Mouse (Mus musculus) thymus, postnatal 10 days (tissue): ENCODE measurements around the gene Cd22.
"Not testable (repeated sequence)": the region's sequence is repeated elsewhere in the genome, so short reads cannot be mapped to it uniquely, and the experiment has no call there.

Source experiments
- DNase-seq, 2 experiments: peaks; one replicate each; pipeline ENCODE4 v3.0.0; 2021; ENCODE audit warnings: low spot score in 2 of 2

The Cd22 gene

DNA sequence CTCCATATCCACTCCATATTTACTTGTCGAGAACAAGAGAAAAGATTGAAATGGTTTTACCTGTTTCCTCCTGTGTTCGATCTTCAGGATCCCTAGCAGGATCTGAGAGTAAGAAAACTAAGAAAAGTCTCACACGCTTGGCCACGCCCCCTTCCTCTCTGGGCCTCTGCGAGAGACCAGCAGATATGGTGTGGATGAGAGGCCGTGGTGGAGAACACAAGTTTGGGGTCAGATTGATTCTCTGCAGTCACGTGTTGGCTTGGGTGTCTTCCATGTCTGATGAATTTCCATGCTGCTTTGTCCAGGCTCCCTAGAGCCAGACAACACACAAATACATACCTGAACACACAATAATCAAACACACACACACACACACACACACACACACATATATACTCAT, at the start of gene Cd22:
TSS of gene Cd22 (minus strand) at position 167 of the 400 bp plus-strand sequence.
- no peak for DNase-seq

DNA sequence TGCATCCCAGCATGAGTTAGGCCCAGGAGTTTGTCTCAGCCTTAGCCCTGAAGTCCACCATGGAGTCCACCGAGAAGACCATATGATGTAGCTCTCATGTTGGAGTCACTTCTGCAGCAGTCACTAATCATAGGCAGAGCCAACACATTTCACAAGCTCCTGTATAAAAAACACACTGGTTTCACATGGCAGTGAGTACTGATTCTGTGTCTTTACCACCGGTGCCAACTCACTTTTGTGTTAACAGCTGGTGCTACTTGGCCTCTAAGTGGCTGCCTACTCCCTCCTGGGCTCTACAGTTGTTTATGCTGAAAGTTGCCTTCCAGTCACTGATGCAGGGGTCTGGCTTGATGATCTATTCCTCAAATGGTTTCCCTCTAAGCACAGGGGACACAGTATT, 44.4 kb upstream of the Cd22 start, which contains the start of gene Hamp2:
TSS of gene Hamp2 (minus strand) at position 101 of the 400 bp plus-strand sequence.
- DNase-seq, result not testable (repeated sequence)

GRCm38 (mm10) chr7:30924071-30924470, 43.9 kb upstream of the Cd22 start:
- no peak for DNase-seq

GRCm38 (mm10) chr7:30922490-30922889, 42.3 kb upstream of the Cd22 start:
- not testable (repeated sequence) for DNase-seq

GRCm38 (mm10) chr7:30920217-30920616, 40.1 kb upstream of the Cd22 start:
- DNase-seq, result no peak

GRCm38 (mm10) chr7:30917219-30917618, 37.1 kb upstream of the Cd22 start:
- no peak for DNase-seq

- DNase-seq, result no peak
Measured at GRCm38 (mm10) chr7:30916713-30917112, 36.6 kb upstream of the Cd22 start.

DNA sequence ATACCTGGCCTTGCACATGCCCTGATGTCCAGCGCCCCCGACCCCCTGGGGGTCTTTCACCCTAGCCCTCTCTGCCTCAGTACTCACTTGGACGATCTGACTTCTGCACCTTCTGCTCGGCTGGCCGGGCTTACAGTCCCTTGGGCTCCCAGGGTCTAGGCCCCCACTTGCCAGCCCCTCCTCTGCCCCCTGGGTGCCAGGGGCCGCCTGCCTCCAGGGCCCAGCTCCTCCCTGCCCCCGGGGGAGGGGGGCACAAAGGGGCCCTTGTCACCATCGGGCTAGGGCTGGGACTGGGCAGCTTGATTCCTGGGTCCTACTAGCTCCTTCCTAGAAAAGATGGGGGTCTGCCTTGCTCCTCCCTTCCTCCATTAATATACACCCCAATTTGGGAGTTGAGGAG, 34.6 kb upstream of the Cd22 start, which contains the start of gene Mag:
TSS of gene Mag (minus strand) at position 142 of the 400 bp plus-strand sequence.
- no peak for DNase-seq

GRCm38 (mm10) chr7:30909773-30910172, 29.6 kb upstream of the Cd22 start:
- DNase-seq, result no peak

DNA sequence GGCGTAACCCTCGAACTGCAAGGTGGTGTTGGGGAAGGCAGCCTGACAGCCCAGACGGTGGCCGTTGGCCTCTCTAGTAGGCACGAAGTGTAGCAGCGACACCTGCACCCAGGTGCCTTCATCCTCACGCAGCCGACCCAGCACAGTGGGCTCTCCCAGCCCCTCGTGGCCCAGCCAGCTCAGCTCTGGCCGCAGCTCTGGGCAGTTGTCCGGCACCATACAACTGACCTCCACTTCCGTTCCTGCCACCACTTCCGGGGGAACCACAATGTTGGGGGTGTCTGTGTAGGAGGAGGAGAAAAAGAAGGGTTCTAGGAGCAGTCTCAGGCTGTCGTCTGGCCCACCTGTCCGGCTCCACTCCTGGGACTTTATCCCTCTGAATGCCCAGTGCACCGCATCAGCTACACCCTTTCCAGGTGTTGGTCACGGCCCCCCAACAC, 28.9 kb upstream of the Cd22 start:
- DNase-seq, result no peak

- DNase-seq, result no peak
Measured at GRCm38 (mm10) chr7:30908277-30908991, 28.3 kb upstream of the Cd22 start.

DNA sequence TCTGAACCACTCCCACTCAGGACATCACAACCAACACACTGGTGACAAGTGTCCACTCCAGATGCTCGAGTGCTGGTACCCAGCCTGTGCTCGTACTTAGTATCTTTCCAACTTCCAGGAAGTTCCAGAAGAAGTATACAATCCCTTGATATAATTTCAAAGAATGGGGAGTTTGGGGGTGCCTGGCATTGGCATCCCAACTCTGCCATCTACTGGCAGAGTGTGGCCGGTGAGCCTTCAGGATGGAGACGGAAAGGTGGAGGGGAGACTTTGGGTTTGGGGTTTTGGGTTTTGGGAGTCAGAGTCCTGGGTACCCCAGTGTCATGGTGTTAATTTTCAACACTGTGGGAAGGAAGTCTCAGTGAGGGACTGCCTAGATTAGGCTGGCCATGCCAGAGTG, 23.9 kb upstream of the Cd22 start:
- DNase-seq, result no peak

DNA sequence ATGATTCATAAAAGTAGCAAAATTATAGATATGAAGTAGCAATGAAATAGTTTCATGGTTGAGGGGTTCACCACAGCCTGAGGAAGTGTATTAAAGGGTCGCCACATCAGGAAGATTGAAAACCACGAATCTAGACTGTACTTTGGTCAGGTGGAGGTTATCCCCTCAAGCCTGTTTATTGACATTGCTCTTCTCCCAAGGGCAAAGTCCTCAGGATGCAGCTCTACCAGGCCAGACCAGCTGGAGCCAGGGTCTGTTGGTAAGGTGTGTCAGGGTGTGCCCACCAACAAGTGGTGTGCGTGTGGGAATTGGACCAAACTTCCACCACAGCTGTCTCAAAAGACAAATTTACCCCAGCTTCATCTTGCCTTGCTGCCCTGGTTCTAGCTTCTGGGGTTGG, 15.1 kb upstream of the Cd22 start:
- DNase-seq, result no peak

GRCm38 (mm10) chr7:30892515-30892914, 12.4 kb upstream of the Cd22 start:
- no peak for DNase-seq

GRCm38 (mm10) chr7:30891746-30892145, 11.6 kb upstream of the Cd22 start:
- no peak for DNase-seq

DNA sequence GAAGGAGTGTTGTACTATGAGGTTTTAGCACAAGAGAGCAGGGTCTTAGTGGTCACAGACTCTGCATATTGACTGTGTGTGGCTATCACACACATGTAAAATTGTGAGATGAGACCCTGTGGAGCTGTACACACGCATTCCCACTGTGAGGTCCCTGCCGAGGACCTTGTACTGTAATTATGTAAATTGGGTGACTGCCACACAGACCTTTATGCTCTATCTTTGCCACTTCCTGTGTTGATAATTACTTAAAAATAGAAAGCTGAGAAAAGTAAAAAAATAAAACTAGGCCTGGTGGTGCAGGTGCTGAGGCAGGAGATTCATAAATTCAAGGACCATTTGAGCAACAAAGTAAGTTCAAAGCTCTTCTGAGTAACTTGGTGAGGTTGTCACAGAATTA, 10.5 kb upstream of the Cd22 start:
- DNase-seq, result no peak

DNA sequence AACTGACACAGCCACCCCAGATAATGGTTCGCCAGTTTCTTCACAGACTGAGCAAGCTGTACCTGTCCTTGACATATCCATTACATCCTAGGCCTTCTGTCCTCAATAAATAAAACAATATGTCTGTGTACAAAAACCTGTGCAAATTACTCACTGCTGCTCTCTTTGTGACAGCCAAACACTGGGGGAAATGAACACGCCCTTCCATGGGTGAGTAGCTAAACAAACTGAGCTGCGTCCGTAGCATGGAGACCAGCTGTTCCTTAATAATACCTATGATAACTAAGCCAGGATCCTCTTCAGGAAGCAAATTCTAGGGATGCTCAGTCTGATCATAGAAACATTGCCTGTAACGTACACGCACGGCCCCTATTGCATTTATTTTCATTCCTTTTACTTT, 8.6 kb upstream of the Cd22 start:
- DNase-seq, result no peak

DNA sequence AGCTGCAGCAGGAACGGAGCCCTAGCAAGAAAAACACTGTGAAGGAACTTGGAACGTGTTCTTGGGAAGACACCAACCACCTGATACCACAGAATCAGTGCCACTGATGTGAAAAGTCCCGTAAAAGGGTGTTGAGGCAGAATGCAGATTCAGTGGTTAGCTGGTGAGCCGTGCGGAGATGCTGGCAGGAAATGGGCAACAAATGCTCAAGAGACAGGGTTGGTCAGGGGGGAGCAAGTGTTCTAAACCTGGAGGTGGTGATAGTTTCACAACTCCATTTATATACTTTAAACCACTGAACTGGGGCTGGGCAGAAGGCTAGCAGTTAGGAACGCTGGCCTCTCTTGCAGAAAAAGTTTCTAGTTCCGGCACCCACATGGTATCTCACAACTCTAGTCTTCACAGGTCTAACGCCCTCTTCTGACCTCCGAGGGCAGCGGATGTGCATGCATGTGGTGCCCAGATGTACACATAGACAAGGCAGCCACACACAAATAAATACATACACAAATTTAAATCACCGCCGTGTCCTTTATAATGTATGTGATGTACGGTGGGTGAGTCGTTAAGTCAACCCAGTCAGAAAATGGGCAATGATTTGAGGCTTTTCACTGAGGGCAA, 7.5 kb upstream of the Cd22 start:
- no peak for DNase-seq

DNA sequence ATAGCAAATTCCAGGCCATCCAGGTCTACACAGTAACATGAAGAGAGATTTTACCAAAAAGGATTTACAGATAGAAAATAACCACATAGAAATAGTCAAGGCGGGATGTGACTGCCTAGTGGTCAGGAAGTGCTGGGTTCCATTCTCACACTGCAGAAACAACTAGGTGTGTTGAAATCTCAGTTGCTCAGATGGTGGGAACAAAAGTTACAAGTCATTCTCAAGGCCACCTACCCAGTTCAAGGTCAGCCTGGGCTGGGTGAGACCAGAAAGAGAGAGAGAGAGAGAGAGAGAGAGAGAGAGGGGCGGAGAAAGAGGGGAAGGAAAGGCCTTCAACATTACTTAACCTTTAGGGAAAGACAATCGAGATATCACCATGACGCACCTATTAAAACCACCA, 6.7 kb upstream of the Cd22 start:
- DNase-seq, result no peak

GRCm38 (mm10) chr7:30884047-30884446, 3.9 kb upstream of the Cd22 start:
- no peak for DNase-seq

- no peak for DNase-seq
Measured at GRCm38 (mm10) chr7:30881367-30881766, 1.2 kb upstream of the Cd22 start.

DNA sequence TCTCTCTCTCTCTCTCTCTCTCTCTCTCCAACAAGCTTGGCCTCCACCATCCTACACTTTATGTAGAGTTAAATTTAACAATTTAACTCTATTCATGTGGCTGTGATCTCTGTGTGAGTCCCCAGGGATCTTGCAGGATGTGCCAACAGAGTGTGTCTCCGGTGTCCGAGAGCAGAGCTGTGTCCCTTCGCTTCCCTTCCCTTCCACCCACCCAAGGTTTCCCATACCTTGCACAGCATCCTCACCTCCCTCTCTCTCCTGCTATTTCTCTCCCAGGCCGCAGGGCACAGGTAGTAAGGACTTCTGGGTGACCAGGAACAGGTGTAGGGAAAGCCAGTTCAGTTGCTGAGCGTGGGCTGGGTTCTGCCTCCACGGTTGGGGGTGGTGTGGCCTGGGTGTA, 1.2 kb downstream of the Cd22 start:
- DNase-seq, result no peak

GRCm38 (mm10) chr7:30873083-30873482, 7.1 kb downstream of the Cd22 start:
- DNase-seq, result peak; percentile 9 to 66
